Mouse (Mus musculus): Measurements from ENCODE around the gene Zfp771. TPM values are rescaled to one million over a fixed set of nuclear protein-coding genes. Genes with fewer than 3 reads are reported as not detected.
A peak's percentile ranks its signal among the peaks of the same experiment; 100 is the strongest.

Zfp771 gene
- polyA plus RNA-seq, 1 experiment from 2014 or later: 15.0 TPM

DNA sequence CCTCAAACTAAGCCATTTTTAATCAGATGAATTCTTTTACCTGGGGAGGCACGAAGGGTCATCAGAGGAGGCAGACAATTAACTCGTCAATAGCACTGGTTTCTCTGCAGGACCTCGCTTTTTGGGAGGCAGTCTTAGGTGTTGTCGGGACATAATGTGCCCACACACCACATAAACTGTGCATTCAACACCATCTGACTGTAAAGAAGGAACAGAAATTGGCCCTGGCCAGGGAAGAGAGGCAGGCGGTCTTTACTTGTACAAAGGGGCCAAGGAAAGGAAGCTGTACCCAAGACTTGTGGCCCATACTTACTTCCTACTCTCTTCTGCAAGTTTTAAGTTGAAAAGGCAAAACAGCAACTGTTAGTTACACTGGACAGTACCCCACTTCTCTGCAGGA lies 12.4 kb downstream of the Zfp771 start:
- no peaks in the 10 kb centered on the region for H3K9me3 ChIP-seq (replicated peaks)
- ATAC-seq (ENCODE audit: insufficient read depth): no peak
- no peak overlapping the region for H3K4me2 ChIP-seq
- H3K27me3 ChIP-seq: no peaks in the 10 kb centered on the region
- WGBS (ENCODE audit: insufficient replicate concordance): 78% methylated on average over 5 of the region's 5 CpGs
- 0 out of 2 replicates have a peak overlapping the region, but pooled peaks have one; percentile 41 for H3K27ac ChIP-seq (replicated peaks)
- peaks cover 77% of the 10 kb centered on the region for H3K4me1 ChIP-seq (replicated peaks)
- peaks cover 16% of the 10 kb centered on the region for H3K36me3 ChIP-seq (replicated peaks)
- no peak overlapping the region for H3K4me3 ChIP-seq (replicated peaks)
- no peak overlapping the region for H3K9ac ChIP-seq

DNA sequence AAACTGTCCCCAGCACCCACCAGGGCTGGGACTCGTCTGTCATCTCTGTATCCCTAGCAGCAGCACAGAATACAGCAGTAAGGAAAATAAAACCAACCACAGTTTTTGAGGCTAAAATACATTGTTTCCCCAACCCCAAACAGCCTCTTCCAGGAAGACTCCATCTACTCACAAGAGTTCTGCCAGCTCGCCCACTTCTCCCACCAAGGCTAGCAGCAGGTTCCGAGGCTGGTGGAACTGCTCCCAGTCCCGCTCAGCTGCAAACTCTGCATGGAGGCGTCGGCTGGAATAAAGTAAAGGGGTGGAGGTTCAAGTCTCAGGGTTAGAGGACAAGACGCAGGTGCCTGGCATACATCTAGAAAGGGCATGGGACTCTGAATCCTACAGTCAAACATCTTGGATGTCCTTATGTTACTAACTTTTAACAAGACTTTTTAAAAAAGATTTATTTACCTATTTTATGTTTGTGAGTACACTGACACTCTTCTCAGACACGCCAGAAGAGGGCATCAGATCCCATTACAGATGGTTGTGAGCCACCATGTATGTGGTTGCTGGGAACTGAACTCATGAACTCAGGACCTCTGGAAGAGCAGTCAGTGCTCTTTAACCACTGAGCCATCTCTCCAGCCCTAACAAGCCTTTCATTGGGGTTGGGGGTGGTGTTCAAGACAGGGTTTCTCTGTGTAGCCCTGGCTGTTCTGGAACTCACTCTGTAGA lies 15.3 kb downstream of the Zfp771 start:
- no peaks in the 10 kb centered on the region for H3K27me3 ChIP-seq
- no peaks in the 10 kb centered on the region for H3K9me3 ChIP-seq (replicated peaks)
- peak overlapping the region; percentile 84 for H3K4me2 ChIP-seq
- H3K4me3 ChIP-seq (replicated peaks): peak overlapping the region; percentile 68
- peaks cover 78% of the 10 kb centered on the region for H3K4me1 ChIP-seq (replicated peaks)
- no peak for ATAC-seq (ENCODE audit: insufficient read depth)
- peak overlapping the region; percentile 69 for H3K27ac ChIP-seq (replicated peaks)
- H3K9ac ChIP-seq: peak overlapping the region; percentile 62; the same call in 1 of the 2 replicates
- H3K36me3 ChIP-seq (replicated peaks): peaks cover 16% of the 10 kb centered on the region
- WGBS (ENCODE audit: insufficient replicate concordance): 57% methylated on average over 8 of the region's 8 CpGs

DNA sequence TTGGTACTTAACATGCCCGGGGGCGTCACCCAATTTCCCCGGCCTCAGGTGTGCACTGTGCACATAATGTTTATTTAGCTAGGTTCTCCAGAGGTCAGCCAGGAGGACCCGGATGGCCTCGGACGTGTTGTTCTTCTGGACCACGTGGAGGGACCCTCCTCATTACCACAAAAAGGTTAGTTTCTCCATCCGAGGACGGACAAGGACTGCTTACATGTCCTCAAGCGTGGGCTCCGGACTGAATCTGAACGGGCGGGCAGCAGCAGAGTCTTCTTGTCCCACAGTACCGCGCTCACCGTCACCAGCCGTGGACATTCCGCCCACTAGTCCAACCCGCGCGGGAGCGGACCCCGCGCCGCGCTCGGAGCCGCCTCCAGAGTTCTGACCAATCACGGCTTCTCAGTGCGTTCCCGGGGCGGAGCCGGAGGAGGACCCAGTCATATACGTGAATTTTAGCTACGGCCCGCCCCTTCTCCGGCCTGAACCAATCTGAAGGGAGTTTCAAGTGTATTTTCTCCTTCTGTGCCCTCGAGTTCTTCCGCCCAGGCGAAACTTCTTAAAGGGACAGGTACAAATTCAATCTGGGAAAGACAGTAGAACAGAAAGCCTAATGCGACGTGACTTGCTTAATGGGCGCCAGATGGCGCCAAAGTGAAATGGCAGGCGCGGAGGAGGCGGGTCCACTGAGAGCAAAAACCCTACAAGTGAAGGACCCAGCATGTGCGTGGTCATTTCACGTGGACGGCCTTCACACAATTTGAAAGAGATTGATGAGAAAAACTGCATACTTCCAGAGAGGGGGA lies 16.4 kb downstream of the Zfp771 start, which contains the start of gene Dctpp1:
TSS of gene Dctpp1 (minus strand) at position 401 of the 803 bp plus-strand sequence.
- Histone ChIP-seq H3K9ac (peak within 1 kb of the TSS; percentile 62), H3K4me2 (peak within 1 kb of the TSS; percentile 84), H3K27me3 (no peaks in the 10 kb centered on the region), H3K4me1 (replicated peaks) (peaks cover 67% of the 10 kb centered on the region), H3K36me3 (replicated peaks) (peaks cover 16% of the 10 kb centered on the region), H3K9me3 (replicated peaks) (no peaks in the 10 kb centered on the region), H3K27ac (replicated peaks) (peak within 1 kb of the TSS; percentile 69), H3K4me3 (replicated peaks) (peak within 1 kb of the TSS; percentile 68)
- ATAC-seq (ENCODE audit: insufficient read depth): peak; percentile 94
- WGBS (ENCODE audit: insufficient replicate concordance): under 1% methylated on average over 50 of the region's 50 CpGs

DNA sequence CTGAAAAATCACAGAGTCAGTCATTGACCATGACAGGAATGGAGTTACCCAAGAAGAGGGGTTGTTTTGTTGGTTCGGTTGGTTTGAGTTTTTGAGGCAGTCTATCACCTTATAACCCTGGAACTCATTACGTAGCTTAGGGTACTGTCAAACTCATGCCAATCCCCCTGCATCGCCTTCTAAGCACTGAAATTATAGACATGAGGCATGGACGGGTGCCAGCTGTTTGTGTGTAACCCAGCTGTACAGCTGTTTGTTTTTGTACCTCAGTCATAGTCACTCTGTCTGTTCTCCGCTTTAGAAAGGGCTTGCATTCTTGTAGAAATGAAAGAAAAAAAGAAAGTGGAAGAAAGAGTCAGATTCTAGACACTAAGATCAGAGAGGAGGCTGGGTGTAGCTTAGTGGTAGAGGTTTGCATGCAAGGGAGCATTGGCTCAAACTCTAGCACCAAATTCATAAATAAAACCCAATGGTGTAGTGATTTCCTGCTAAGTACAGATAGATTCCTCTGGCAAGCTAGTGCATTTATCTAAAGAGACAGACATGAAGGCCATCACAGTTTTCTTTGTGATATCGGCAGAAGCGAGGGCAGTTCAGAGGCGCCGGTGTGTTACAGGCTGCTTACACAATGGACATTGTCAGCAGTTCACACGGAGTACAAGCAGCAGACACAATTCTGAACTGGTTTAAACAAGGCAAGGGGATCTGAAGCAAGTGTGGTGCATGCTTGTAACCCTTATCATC lies 18.3 kb downstream of the Zfp771 start:
- Histone ChIP-seq H3K4me1 (replicated peaks) (peaks cover 50% of the 10 kb centered on the region), H3K9me3 (replicated peaks) (no peaks in the 10 kb centered on the region), H3K4me3 (replicated peaks) (no peak overlapping the region), H3K36me3 (replicated peaks) (peaks cover 5% of the 10 kb centered on the region; the same call in 1 of the 2 replicates), H3K27me3 (no peaks in the 10 kb centered on the region), H3K27ac (replicated peaks) (no peak overlapping the region), H3K9ac (no peak overlapping the region), H3K4me2 (no peak overlapping the region)
- 43% methylated on average over 10 of the region's 10 CpGs for WGBS (ENCODE audit: insufficient replicate concordance)
- no peak for ATAC-seq (ENCODE audit: insufficient read depth)

DNA sequence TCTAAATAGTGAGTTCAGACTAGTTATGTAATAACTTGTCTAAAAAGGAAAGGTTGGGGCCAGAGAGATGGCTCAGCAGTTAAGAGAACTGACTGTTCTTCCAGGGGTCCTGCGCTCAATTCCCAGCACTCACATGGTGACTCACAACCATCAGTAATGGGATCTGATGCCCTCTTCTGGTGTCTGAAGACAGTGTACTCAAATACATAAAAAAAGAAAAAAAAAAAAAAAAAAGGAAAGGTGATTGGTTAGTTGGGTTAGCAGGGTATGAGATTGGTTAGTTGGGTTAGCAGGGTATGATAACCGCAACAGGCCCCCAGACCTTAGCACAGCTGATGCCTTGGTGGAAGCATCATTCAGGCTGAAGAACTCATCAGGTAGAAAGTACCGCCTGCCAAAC lies 19.5 kb downstream of the Zfp771 start:
- no peak overlapping the region for H3K9ac ChIP-seq
- WGBS (ENCODE audit: insufficient replicate concordance): 90% methylated on average over 3 of the region's 3 CpGs
- no peaks in the 10 kb centered on the region for H3K9me3 ChIP-seq (replicated peaks)
- no peak for ATAC-seq (ENCODE audit: insufficient read depth)
- no peak overlapping the region for H3K27ac ChIP-seq (replicated peaks)
- peaks cover 9% of the 10 kb centered on the region; the same call in 1 of the 2 replicates for H3K36me3 ChIP-seq (replicated peaks)
- H3K4me3 ChIP-seq (replicated peaks): no peak overlapping the region
- no peaks in the 10 kb centered on the region for H3K27me3 ChIP-seq
- H3K4me1 ChIP-seq (replicated peaks): peaks cover 45% of the 10 kb centered on the region
- no peak overlapping the region for H3K4me2 ChIP-seq

DNA sequence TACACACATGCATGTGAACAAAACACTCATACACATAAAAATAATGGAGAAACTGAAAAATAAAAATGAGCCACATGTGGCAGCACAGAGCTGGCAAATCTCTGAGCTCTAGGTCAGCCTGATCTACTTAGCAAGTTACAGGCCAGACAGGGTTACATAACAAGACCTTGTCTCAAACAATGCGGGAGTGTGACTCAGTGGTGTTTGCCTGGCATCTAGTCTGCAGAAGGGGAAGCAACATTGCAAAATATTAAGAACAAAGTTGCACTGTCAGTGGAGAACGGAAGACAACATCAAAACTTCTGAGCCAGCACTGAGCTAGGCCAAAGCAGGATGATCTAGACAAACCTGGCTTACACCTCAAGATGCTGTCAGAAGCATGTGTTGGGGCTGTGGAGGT lies 26.2 kb downstream of the Zfp771 start:
- H3K27ac ChIP-seq (replicated peaks): no peak overlapping the region
- H3K4me3 ChIP-seq (replicated peaks): no peak overlapping the region
- H3K27me3 ChIP-seq: no peaks in the 10 kb centered on the region
- peaks cover 38% of the 10 kb centered on the region for H3K36me3 ChIP-seq (replicated peaks)
- no peak overlapping the region for H3K4me2 ChIP-seq
- H3K9ac ChIP-seq: no peak overlapping the region
- no peak for ATAC-seq (ENCODE audit: insufficient read depth)
- H3K9me3 ChIP-seq (replicated peaks): no peaks in the 10 kb centered on the region
- 52% methylated on average over 2 of the region's 2 CpGs for WGBS (ENCODE audit: insufficient replicate concordance)
- peaks cover 46% of the 10 kb centered on the region for H3K4me1 ChIP-seq (replicated peaks)

DNA sequence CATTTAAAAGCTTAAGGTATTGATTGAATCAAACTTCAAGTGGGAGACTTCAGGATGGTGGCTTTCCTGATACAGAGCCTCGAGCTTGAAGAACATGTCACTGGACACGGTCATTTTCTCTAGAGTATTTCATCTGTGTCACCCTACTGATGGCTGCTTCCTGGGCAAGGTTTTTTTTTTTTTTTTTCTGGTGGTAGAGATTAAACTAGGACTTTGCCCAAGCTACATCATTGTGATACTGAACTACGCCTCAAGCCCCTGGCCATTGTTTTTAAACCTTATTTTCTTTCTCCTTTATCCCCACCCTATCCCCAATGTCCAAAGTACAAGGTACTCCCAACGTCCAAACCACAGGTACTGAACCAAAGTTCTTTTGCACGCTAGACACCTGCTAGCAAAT lies 26.6 kb downstream of the Zfp771 start:
- H3K9ac ChIP-seq: no peak overlapping the region
- WGBS (ENCODE audit: insufficient replicate concordance): 54% methylated on average over 5 of the region's 5 CpGs
- no peak for ATAC-seq (ENCODE audit: insufficient read depth)
- H3K27me3 ChIP-seq: no peaks in the 10 kb centered on the region
- H3K4me2 ChIP-seq: no peak overlapping the region
- no peak overlapping the region for H3K27ac ChIP-seq (replicated peaks)
- peaks cover 48% of the 10 kb centered on the region for H3K4me1 ChIP-seq (replicated peaks)
- peaks cover 38% of the 10 kb centered on the region for H3K36me3 ChIP-seq (replicated peaks)
- H3K9me3 ChIP-seq (replicated peaks): no peaks in the 10 kb centered on the region
- H3K4me3 ChIP-seq (replicated peaks): no peak overlapping the region

DNA sequence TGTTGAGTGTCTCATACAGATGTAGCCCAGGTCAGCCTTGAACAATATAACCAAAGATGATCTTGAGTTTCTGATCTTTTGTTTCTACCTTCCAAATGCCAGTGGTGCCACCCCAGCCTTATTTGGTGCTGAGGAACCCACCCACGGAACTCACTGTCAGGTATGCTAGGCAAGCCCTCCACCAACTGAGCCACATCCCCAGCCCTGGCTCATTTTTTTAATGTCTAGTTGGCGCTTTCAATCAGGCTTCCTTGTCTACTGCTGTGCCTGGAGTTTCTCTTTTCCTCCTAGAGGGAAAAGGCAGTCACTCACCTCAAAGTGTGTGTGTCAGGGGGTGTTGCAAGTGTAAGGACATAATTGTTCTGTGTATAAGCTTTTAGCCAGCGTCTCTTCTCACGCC lies 27.0 kb downstream of the Zfp771 start:
- Histone ChIP-seq H3K4me3 (replicated peaks) (peak overlapping the region; percentile 29), H3K36me3 (replicated peaks) (peaks cover 38% of the 10 kb centered on the region), H3K4me1 (replicated peaks) (peaks cover 48% of the 10 kb centered on the region), H3K27ac (replicated peaks) (no peak overlapping the region), H3K27me3 (no peaks in the 10 kb centered on the region), H3K9ac (no peak overlapping the region; the same call in 1 of the 2 replicates), H3K9me3 (replicated peaks) (no peaks in the 10 kb centered on the region), H3K4me2 (peak overlapping the region; percentile 93)
- 81% methylated on average over 4 of the region's 4 CpGs for WGBS (ENCODE audit: insufficient replicate concordance)
- no peak for ATAC-seq (ENCODE audit: insufficient read depth)

DNA sequence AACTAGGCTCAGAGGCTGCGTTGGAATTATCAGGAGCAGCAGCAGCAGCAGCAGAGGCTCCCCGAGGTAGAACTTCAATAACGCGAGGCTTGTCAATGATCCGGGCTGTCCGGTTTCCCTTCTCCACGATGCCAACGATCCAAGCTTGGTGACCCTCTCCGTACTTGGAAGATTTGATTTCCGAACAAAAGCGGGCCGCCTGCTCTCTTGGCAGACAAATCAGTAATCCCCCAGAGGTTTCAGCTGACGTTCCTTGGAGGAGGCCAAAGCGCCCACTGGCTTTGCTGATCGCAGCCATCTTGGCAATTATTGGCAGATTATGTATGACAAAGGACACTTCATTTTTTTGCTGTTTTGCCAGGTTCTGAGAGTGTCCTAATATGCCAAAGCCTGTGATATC lies 28.5 kb downstream of the Zfp771 start:
- WGBS (ENCODE audit: insufficient replicate concordance): 85% methylated on average over 15 of the region's 15 CpGs
- no peak for ATAC-seq (ENCODE audit: insufficient read depth)
- Histone ChIP-seq H3K4me1 (replicated peaks) (peaks cover 56% of the 10 kb centered on the region), H3K9ac (peak overlapping the region; percentile 92), H3K36me3 (replicated peaks) (peaks cover 38% of the 10 kb centered on the region), H3K27ac (replicated peaks) (no peak overlapping the region), H3K4me3 (replicated peaks) (peak overlapping the region; percentile 87), H3K9me3 (replicated peaks) (no peaks in the 10 kb centered on the region), H3K27me3 (no peaks in the 10 kb centered on the region), H3K4me2 (peak overlapping the region; percentile 93)

DNA sequence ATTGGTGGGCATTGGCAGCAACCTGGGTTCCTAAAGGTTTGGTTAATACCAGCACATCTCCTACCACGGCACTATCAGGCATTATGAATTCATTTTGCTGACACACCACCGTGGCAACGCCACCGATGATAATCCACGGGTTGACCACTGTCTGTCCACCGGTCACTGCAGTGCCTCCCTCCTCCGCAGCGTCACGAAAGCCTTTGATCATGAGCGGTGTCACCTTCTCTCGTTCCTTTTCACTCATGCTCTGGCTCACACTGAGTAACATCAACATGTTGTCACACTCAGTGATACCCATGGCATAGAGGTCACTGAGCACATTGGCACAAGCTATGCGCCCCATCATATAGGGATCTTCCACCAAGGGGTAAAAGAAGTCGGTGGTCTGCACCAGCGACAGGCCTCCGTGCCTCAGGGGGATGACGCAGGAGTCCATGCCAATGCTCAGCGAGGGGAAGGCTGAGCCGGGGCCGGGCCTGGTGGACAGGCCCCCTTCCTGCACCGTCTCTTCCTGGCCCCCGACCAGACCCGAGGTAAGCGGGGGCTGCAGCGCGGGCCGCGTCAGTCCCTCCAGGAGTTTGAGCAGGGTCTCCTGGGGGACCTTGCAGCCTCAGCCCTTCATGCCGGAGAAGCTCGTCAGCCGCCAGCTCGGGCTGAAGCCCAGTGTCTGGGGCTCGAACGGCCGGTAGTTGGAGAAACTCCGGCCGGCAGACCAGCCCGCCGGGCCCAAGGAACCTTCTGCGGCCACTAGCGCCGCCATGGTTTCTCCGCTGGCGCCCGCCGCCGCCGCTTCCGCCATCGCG lies 29.2 kb downstream of the Zfp771 start:
- ATAC-seq (ENCODE audit: insufficient read depth): peak; percentile 32
- H3K27me3 ChIP-seq: no peaks in the 10 kb centered on the region
- H3K4me2 ChIP-seq: peak overlapping the region; percentile 93
- peak overlapping the region; percentile 92 for H3K9ac ChIP-seq
- peak overlapping the region; percentile 87 for H3K27ac ChIP-seq (replicated peaks)
- peaks cover 60% of the 10 kb centered on the region for H3K4me1 ChIP-seq (replicated peaks)
- 8% methylated on average over 50 of the region's 50 CpGs for WGBS (ENCODE audit: insufficient replicate concordance)
- peaks cover 36% of the 10 kb centered on the region for H3K36me3 ChIP-seq (replicated peaks)
- peak overlapping the region; percentile 87 for H3K4me3 ChIP-seq (replicated peaks)
- H3K9me3 ChIP-seq (replicated peaks): no peaks in the 10 kb centered on the region

All from liver, embryonic 15.5 days (tissue).